Mouse (Mus musculus): ENCODE measurements around the gene Camk1d.

- TF ChIP-seq USF1 (IDR thresholded peaks at IDR 0.05; ENCODE audit: low read depth, low read length) (no peak), RAD21 (IDR thresholded peaks at IDR 0.05; ENCODE audit: low read depth, low read length) (no peak), CTCF (conservative IDR thresholded peaks at IDR 0.05 in 1 of 2, IDR thresholded peaks at IDR 0.05 in 1 of 2; ENCODE audit: low read depth in 2 of 2, low read length in 2 of 2) (no peak)
Observed at GRCm38 (mm10) chr2:5589163-5589562, 125.2 kb downstream of the Camk1d start.
